Mouse (Mus musculus): ENCODE results near the gene Spag16.

GRCm38 (mm10) chr1:70284140-70284539, 457.4 kb downstream of the Spag16 start:
- no peak for TF ChIP-seq CTCF (IDR thresholded peaks at IDR 0.05; ENCODE audit: insufficient read depth, low read length)
- TF ChIP-seq POLR2A (IDR thresholded peaks at IDR 0.05; ENCODE audit: borderline replicate concordance, extremely low read depth, low read depth, low read length), result no peak
